Mouse (Mus musculus) megakaryocyte, embryonic 14.5 days (primary cell): ENCODE measurements around the gene Polr1d. TPM values are rescaled to one million over a fixed set of nuclear protein-coding genes. Genes with fewer than 3 reads are reported as not detected.

Experiments used
- H3K27me3 ChIP-seq: replicated peaks from 2 replicates; pipeline ENCODE3; 2012; ENCODE audit warnings: inconsistent platforms
- H3K36me3 ChIP-seq: replicated peaks from 2 replicates; pipeline ENCODE3; 2012; ENCODE audit warnings: low read length, inconsistent platforms, mixed read lengths
- H3K4me1 ChIP-seq: 2 replicates; pipeline ENCODE4 v1.6.1; 2012; ENCODE audit warnings: inconsistent platforms
- H3K4me3 ChIP-seq: replicated peaks from 2 replicates; pipeline ENCODE3; 2012; ENCODE audit warnings: moderate library complexity, mild to moderate bottlenecking, inconsistent platforms
- H3K9me3 ChIP-seq: 2 replicates; pipeline ENCODE4 v1.6.1; 2012; ENCODE audit warnings: inconsistent platforms
- FLI1 ChIP-seq: IDR thresholded peaks from 2 replicates; pipeline ENCODE4 v1.6.1; 2012; ENCODE audit warnings: low read length, inconsistent platforms, mixed read lengths
- GATA1 ChIP-seq: IDR thresholded peaks from 3 replicates; pipeline ENCODE4 v1.6.1; 2012; ENCODE audit warnings: mixed read lengths, low read length, inconsistent platforms, borderline replicate concordance
- polyA plus RNA-seq: library from polyadenylated mRNA; stranded (reverse); fragments of >175 nt; gene quantifications from 2 replicates; pipeline ENCODE4 v1.2.3, GENCODE M21; 2012; ENCODE audit warnings: low replicate concordance; ENCODE audit not compliant: insufficient read depth

The Polr1d gene
- polyA plus RNA-seq, 1 experiment, result 100 TPM

GRCm38 (mm10) chr5:147131912-147132311 is 55.1 kb downstream of the Polr1d start:
- H3K9me3 ChIP-seq, result peaks cover 19% of the 10 kb centered on the region

GRCm38 (mm10) chr5:147133662-147134061 is 56.8 kb downstream of the Polr1d start:
- TF ChIP-seq FLI1, result no peak
- no peak for TF ChIP-seq GATA1
- peaks cover 4% of the 10 kb centered on the region; the same call in 1 of the 2 replicates for H3K9me3 ChIP-seq
- H3K4me3 ChIP-seq, result no peak overlapping the region
- H3K4me1 ChIP-seq, result no peaks in the 10 kb centered on the region
- no peaks in the 10 kb centered on the region for H3K36me3 ChIP-seq
- peaks cover 14% of the 10 kb centered on the region for H3K27me3 ChIP-seq

More at GRCm38 (mm10) chr5:147131912-147132311, 55.1 kb downstream of the Polr1d start:
- no peak overlapping the region for H3K4me3 ChIP-seq
- TF ChIP-seq GATA1 (no peak), FLI1 (no peak)
- peaks cover 13% of the 10 kb centered on the region for H3K27me3 ChIP-seq
- H3K36me3 ChIP-seq, result no peaks in the 10 kb centered on the region
- no peaks in the 10 kb centered on the region for H3K4me1 ChIP-seq

GRCm38 (mm10) chr5:147134341-147135088 is 57.7 kb downstream of the Polr1d start:
- no peak for TF ChIP-seq FLI1
- no peak for TF ChIP-seq GATA1
- H3K36me3 ChIP-seq, result no peaks in the 10 kb centered on the region

GRCm38 (mm10) chr5:147135089-147135446 is 58.2 kb downstream of the Polr1d start:
- TF ChIP-seq GATA1, result no peak
- no peak for TF ChIP-seq FLI1
- peaks cover 16% of the 10 kb centered on the region for H3K27me3 ChIP-seq
- no peaks in the 10 kb centered on the region for H3K36me3 ChIP-seq
- H3K9me3 ChIP-seq, result peaks cover 4% of the 10 kb centered on the region; the same call in 1 of the 2 replicates
- no peaks in the 10 kb centered on the region for H3K4me1 ChIP-seq
- no peak overlapping the region for H3K4me3 ChIP-seq

More at GRCm38 (mm10) chr5:147134341-147135088, 57.7 kb downstream of the Polr1d start:
- H3K9me3 ChIP-seq, result peaks cover 4% of the 10 kb centered on the region; the same call in 1 of the 2 replicates
- H3K4me3 ChIP-seq, result no peak overlapping the region
- H3K4me1 ChIP-seq, result no peaks in the 10 kb centered on the region
- H3K27me3 ChIP-seq, result peaks cover 15% of the 10 kb centered on the region

- H3K4me3 ChIP-seq, result no peak overlapping the region
- H3K4me1 ChIP-seq, result no peaks in the 10 kb centered on the region
- no peak for TF ChIP-seq GATA1
- no peak for TF ChIP-seq FLI1
- H3K27me3 ChIP-seq, result peaks cover 16% of the 10 kb centered on the region
- H3K9me3 ChIP-seq, result peaks cover 6% of the 10 kb centered on the region; the same call in 1 of the 2 replicates
- H3K36me3 ChIP-seq, result no peaks in the 10 kb centered on the region
These were observed 59.1 kb downstream of the Polr1d start for GRCm38 (mm10) chr5:147135994-147136393.

- Histone ChIP-seq H3K4me3 (no peak overlapping the region), H3K27me3 (peaks cover 3% of the 10 kb centered on the region), H3K9me3 (no peaks in the 10 kb centered on the region), H3K36me3 (no peaks in the 10 kb centered on the region), H3K4me1 (no peaks in the 10 kb centered on the region)
- TF ChIP-seq GATA1 (no peak), FLI1 (no peak)
These were observed 70.5 kb downstream of the Polr1d start for GRCm38 (mm10) chr5:147147340-147147739.

GRCm38 (mm10) chr5:147154806-147155371 is 78.0 kb downstream of the Polr1d start:
- Histone ChIP-seq H3K4me3 (no peak overlapping the region), H3K9me3 (peaks cover 5% of the 10 kb centered on the region), H3K27me3 (peaks cover 31% of the 10 kb centered on the region), H3K36me3 (no peaks in the 10 kb centered on the region), H3K4me1 (no peaks in the 10 kb centered on the region)
- TF ChIP-seq GATA1, result no peak
- TF ChIP-seq FLI1, result no peak

- H3K9me3 ChIP-seq, result peaks cover 5% of the 10 kb centered on the region
These were observed 78.7 kb downstream of the Polr1d start for GRCm38 (mm10) chr5:147155449-147156133.

GRCm38 (mm10) chr5:147156376-147156775 is 79.5 kb downstream of the Polr1d start:
- no peak overlapping the region for H3K4me3 ChIP-seq
- no peaks in the 10 kb centered on the region for H3K4me1 ChIP-seq
- H3K36me3 ChIP-seq, result no peaks in the 10 kb centered on the region
- peaks cover 31% of the 10 kb centered on the region for H3K27me3 ChIP-seq
- peaks cover 5% of the 10 kb centered on the region for H3K9me3 ChIP-seq
- no peak for TF ChIP-seq GATA1

More at GRCm38 (mm10) chr5:147155449-147156133, 78.7 kb downstream of the Polr1d start:
- Histone ChIP-seq H3K4me3 (no peak overlapping the region), H3K4me1 (no peaks in the 10 kb centered on the region), H3K36me3 (no peaks in the 10 kb centered on the region), H3K27me3 (peaks cover 31% of the 10 kb centered on the region)
- TF ChIP-seq FLI1, result no peak
- no peak for TF ChIP-seq GATA1

GRCm38 (mm10) chr5:147157441-147157840 is 80.6 kb downstream of the Polr1d start:
- Histone ChIP-seq H3K9me3 (peaks cover 5% of the 10 kb centered on the region), H3K27me3 (peaks cover 28% of the 10 kb centered on the region), H3K4me1 (no peaks in the 10 kb centered on the region), H3K4me3 (no peak overlapping the region), H3K36me3 (no peaks in the 10 kb centered on the region)
- TF ChIP-seq FLI1 (no peak), GATA1 (no peak)
